Mouse (Mus musculus): ENCODE measurements around the gene Arv1.

The Arv1 gene

GRCm38 (mm10) chr8:124721862-124722515 is at the start of gene Arv1, which contains the start of gene Ttc13:
Gene Arv1, plus strand, starts transcription at chr8:124722139.
Gene Ttc13, minus strand, starts transcription at chr8:124721983.
- peak; percentile 92 for DNase-seq (ENCODE audit: low read depth in 1 of 2, low spot score in 2 of 2)

- DNase-seq (ENCODE audit: low read depth in 1 of 2, low spot score in 2 of 2), result no peak
Measured at GRCm38 (mm10) chr8:124672345-124672744, 49.6 kb upstream of the Arv1 start.

GRCm38 (mm10) chr8:124676661-124677060 is 45.3 kb upstream of the Arv1 start:
- DNase-seq (ENCODE audit: low read depth in 1 of 2, low spot score in 2 of 2), result no peak

- no peak for DNase-seq (ENCODE audit: low read depth in 1 of 2, low spot score in 2 of 2)
Measured at GRCm38 (mm10) chr8:124677078-124677477, 44.9 kb upstream of the Arv1 start.

GRCm38 (mm10) chr8:124677486-124677885 is 44.5 kb upstream of the Arv1 start:
- peak in 1 of 2 experiments; percentile 30 for DNase-seq (ENCODE audit: low read depth in 1 of 2, low spot score in 2 of 2)

GRCm38 (mm10) chr8:124678246-124678645 is 43.7 kb upstream of the Arv1 start:
- DNase-seq (ENCODE audit: low read depth in 1 of 2, low spot score in 2 of 2), result no peak

- DNase-seq (ENCODE audit: low read depth in 1 of 2, low spot score in 2 of 2), result no peak
Measured at GRCm38 (mm10) chr8:124681077-124681791, 40.7 kb upstream of the Arv1 start.

- DNase-seq (ENCODE audit: low read depth in 1 of 2, low spot score in 2 of 2), result no peak
Measured at GRCm38 (mm10) chr8:124681792-124682157, 40.2 kb upstream of the Arv1 start.

GRCm38 (mm10) chr8:124682218-124682617 is 39.7 kb upstream of the Arv1 start:
- DNase-seq (ENCODE audit: low read depth in 1 of 2, low spot score in 2 of 2), result no peak

GRCm38 (mm10) chr8:124688899-124689298 is 33.0 kb upstream of the Arv1 start:
- no peak for DNase-seq (ENCODE audit: low read depth in 1 of 2, low spot score in 2 of 2)

GRCm38 (mm10) chr8:124691706-124692105 is 30.2 kb upstream of the Arv1 start:
- no peak for DNase-seq (ENCODE audit: low read depth in 1 of 2, low spot score in 2 of 2)

- no peak for DNase-seq (ENCODE audit: low read depth in 1 of 2, low spot score in 2 of 2)
Measured at GRCm38 (mm10) chr8:124695424-124696100, 26.4 kb upstream of the Arv1 start.

- DNase-seq (ENCODE audit: low read depth in 1 of 2, low spot score in 2 of 2), result no peak
Measured at GRCm38 (mm10) chr8:124700271-124700670, 21.7 kb upstream of the Arv1 start.

- no peak for DNase-seq (ENCODE audit: low read depth in 1 of 2, low spot score in 2 of 2)
Measured at GRCm38 (mm10) chr8:124701023-124701422, 20.9 kb upstream of the Arv1 start.

- no peak for DNase-seq (ENCODE audit: low read depth in 1 of 2, low spot score in 2 of 2)
Measured at GRCm38 (mm10) chr8:124702183-124702582, 19.8 kb upstream of the Arv1 start.

- no peak for DNase-seq (ENCODE audit: low read depth in 1 of 2, low spot score in 2 of 2)
Measured at GRCm38 (mm10) chr8:124703526-124703925, 18.4 kb upstream of the Arv1 start.

- no peak for DNase-seq (ENCODE audit: low read depth in 1 of 2, low spot score in 2 of 2)
Measured at GRCm38 (mm10) chr8:124704376-124704775, 17.6 kb upstream of the Arv1 start.

GRCm38 (mm10) chr8:124705823-124706222 is 16.1 kb upstream of the Arv1 start:
- DNase-seq (ENCODE audit: low read depth in 1 of 2, low spot score in 2 of 2), result no peak

GRCm38 (mm10) chr8:124713207-124713606 is 8.7 kb upstream of the Arv1 start:
- DNase-seq (ENCODE audit: low read depth in 1 of 2, low spot score in 2 of 2), result no peak

GRCm38 (mm10) chr8:124715736-124716135 is 6.2 kb upstream of the Arv1 start:
- DNase-seq (ENCODE audit: low read depth in 1 of 2, low spot score in 2 of 2), result no peak

GRCm38 (mm10) chr8:124720133-124720532 is 1.8 kb upstream of the Arv1 start:
- DNase-seq (ENCODE audit: low read depth in 1 of 2, low spot score in 2 of 2), result no peak

Measured in monocyte, adult 2 months (primary cell).